Mouse (Mus musculus): ENCODE data around the gene Kat2a.

DNA sequence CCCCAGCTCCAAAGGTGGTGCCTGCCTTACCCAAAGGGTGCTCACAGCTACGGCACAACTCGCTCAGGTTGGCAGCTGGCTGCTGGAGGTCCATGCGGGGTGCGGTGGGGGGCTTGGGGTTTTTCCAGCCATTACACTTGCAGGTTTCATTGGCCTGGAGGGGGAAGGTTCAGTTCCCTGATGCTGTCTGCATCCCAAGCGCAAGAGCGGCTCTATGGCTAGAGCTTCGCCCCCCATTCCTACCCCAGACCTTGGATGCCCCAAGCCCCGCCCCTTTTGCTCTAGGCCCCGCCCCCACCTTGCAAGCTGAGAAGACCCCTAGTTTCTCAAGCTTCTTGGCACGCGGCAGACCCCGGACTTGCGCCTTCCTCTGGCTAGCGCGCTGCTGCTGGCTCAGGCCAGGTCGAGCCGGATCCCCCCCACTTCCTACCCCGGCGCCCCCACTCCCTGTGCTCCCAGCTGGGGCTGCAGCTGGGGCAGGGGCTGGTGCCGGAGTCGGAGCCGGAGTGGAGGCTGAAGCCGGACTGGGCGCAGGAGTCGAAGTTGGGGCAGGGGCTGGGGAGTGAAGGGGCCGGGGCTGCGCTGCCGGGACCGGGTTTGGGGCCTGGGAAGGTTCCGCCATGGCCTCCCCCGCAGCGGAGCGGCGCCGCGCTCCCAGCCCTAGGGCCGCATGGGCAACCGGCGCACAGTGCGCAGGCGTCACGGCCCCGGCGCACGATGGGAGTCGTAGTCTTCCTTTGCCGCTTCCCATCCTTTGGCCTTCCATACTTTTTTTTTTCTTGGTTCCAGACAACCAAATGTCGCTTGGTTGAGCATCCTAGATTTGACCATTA lies at the start of gene Kat2a:
- TF ChIP-seq CTCF (conservative IDR thresholded peaks at IDR 0.05; ENCODE audit: insufficient read depth, insufficient read length, low read depth, low read length): no peak
- no peak for TF ChIP-seq POLR2A (IDR thresholded peaks at IDR 0.05; ENCODE audit: low read depth, low read length)

Measured in kidney, adult 2 months (tissue).